Mouse (Mus musculus) heart, postnatal 0 days (tissue): ENCODE measurements around the gene Lenep.

Experiments used
- CTCF ChIP-seq: IDR thresholded peaks from 2 replicates; pipeline ENCODE4 v1.5.1; 2016; ENCODE audit warnings: antibody characterized with exemption, control low read depth, low read depth
- EP300 ChIP-seq: IDR thresholded peaks from 2 replicates; pipeline ENCODE4 v1.6.1; 2016; ENCODE audit warnings: antibody characterized with exemption, low read depth

DNA sequence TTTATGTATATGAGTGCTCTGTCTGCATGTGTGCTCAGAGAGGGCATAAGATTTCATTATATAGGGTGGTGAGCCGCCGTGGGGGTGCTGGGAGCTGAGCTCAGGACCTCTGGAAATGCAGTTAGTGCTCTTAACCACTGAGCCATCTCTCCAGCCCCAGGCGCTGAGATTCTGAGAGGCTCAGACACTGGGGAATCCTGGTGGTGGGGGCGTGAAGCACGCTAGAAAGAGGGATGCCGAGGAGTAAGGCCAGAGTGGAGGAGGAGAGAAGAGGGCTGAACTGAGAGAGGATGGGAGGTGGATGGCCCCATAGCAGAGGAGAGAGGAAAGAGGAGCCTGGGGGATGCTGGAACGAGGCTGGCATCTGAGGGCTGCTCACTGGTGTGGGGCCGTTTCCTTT lies 38.0 kb downstream of the Lenep start:
- TF ChIP-seq EP300: no peak
- no peak for TF ChIP-seq CTCF
